Mouse (Mus musculus): ENCODE measurements around the gene Ctnnal1. TPM values are rescaled to one million over a fixed set of nuclear protein-coding genes. Genes with fewer than 3 reads are reported as not detected.

The Ctnnal1 gene
- 12.7 and 14.5 TPM in 2 replicates for polyA plus RNA-seq (2015; fragmentation: Nextera tagmentation; extraction: Ambion mirVana)

GRCm38 (mm10) chr4:56865003-56865511 lies at the start of gene Ctnnal1:
TSS of gene Ctnnal1 (minus strand) at chr4:56865188.
- Histone ChIP-seq H3K4me2 (ENCODE audit: low read length) (peak within 1 kb of the TSS; percentile 87), H3K27me3 (ENCODE audit: control insufficient read depth, insufficient read depth, low read depth, low read length) (no peaks in the 10 kb centered on the region), H3K36me3 (ENCODE audit: control insufficient read depth, insufficient read depth, low read length) (no peaks in the 10 kb centered on the region), H3K4me1 (ENCODE audit: control insufficient read depth, insufficient read depth, low read length) (peaks cover 17% of the 10 kb centered on the region), H3K4me3 (ENCODE audit: low read depth, low read length) (peak within 1 kb of the TSS; percentile 89), H3K27ac (ENCODE audit: low read length) (peak within 1 kb of the TSS; percentile 84), H3K9me3 (replicated peaks; ENCODE audit: control insufficient read depth, low read length, poor library complexity, severe bottlenecking) (no peaks in the 10 kb centered on the region), H3K9ac (ENCODE audit: low read depth, low read length) (peak within 1 kb of the TSS; percentile 95)
- WGBS = under 1% methylated on average over 40 of the region's 45 CpGs
- ATAC-seq = peak; percentile 96

DNA sequence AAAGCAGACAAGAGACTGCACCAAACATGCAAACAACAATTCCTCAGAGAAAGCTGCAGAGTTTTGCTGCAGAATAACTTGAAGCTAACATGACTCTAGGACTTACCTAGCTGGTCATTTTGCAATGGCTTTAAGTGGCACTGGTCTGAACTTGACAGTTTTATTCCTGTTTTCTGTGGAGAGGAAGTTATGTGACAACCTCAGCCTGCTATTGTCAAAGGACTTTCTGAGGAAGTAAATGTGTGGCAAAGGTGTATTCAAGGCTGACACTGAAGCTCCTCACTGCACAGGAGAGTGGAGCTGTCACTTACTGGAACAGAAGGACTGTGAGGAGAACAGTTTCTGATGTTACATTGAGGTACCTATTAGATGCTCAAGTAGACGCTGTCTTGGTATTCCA lies 49.8 kb upstream of the Ctnnal1 start:
- Histone ChIP-seq H3K4me1 (ENCODE audit: control insufficient read depth, insufficient read depth, low read length) (no peaks in the 10 kb centered on the region), H3K9me3 (replicated peaks; ENCODE audit: control insufficient read depth, low read length, poor library complexity, severe bottlenecking) (no peaks in the 10 kb centered on the region), H3K27me3 (ENCODE audit: control insufficient read depth, insufficient read depth, low read depth, low read length) (no peaks in the 10 kb centered on the region), H3K4me3 (ENCODE audit: low read depth, low read length) (no peak overlapping the region), H3K4me2 (ENCODE audit: low read length) (no peak overlapping the region), H3K27ac (ENCODE audit: low read length) (no peak overlapping the region), H3K9ac (ENCODE audit: low read depth, low read length) (no peak overlapping the region), H3K36me3 (ENCODE audit: control insufficient read depth, insufficient read depth, low read length) (peaks cover 25% of the 10 kb centered on the region)
- 86% methylated on average over 1 of the region's 1 CpGs for WGBS
- no peak for ATAC-seq

DNA sequence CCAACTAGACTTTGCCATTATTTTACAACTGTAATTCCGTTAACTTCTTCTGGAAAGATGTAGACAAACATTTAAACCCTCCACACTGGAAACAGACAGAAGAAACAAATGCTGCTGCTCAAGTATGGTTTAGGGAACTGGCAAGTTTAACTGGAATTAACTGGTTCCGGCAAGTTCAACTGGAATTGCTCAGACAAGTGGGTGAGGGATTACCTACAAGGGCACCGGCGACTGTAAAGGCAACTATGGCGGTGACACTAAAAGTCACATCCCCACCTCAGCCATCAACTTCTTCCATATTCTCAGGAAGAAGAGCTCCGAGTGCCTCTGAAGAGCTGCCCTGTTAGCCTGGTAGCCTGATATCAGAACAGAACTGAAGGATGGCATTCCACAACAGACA lies 49.4 kb upstream of the Ctnnal1 start:
- H3K27me3 ChIP-seq (ENCODE audit: control insufficient read depth, insufficient read depth, low read depth, low read length) = no peaks in the 10 kb centered on the region
- 94% methylated on average over 6 of the region's 6 CpGs for WGBS
- H3K4me2 ChIP-seq (ENCODE audit: low read length) = no peak overlapping the region
- no peak for ATAC-seq
- H3K27ac ChIP-seq (ENCODE audit: low read length) = no peak overlapping the region
- H3K9me3 ChIP-seq (replicated peaks; ENCODE audit: control insufficient read depth, low read length, poor library complexity, severe bottlenecking) = no peaks in the 10 kb centered on the region
- no peak overlapping the region for H3K9ac ChIP-seq (ENCODE audit: low read depth, low read length)
- H3K4me3 ChIP-seq (ENCODE audit: low read depth, low read length) = no peak overlapping the region
- peaks cover 25% of the 10 kb centered on the region for H3K36me3 ChIP-seq (ENCODE audit: control insufficient read depth, insufficient read depth, low read length)
- no peaks in the 10 kb centered on the region for H3K4me1 ChIP-seq (ENCODE audit: control insufficient read depth, insufficient read depth, low read length)

- Histone ChIP-seq H3K27ac (ENCODE audit: low read length) (no peak overlapping the region), H3K27me3 (ENCODE audit: control insufficient read depth, insufficient read depth, low read depth, low read length) (no peaks in the 10 kb centered on the region), H3K9me3 (replicated peaks; ENCODE audit: control insufficient read depth, low read length, poor library complexity, severe bottlenecking) (no peaks in the 10 kb centered on the region), H3K4me2 (ENCODE audit: low read length) (no peak overlapping the region), H3K36me3 (ENCODE audit: control insufficient read depth, insufficient read depth, low read length) (peaks cover 25% of the 10 kb centered on the region), H3K4me3 (ENCODE audit: low read depth, low read length) (no peak overlapping the region), H3K4me1 (ENCODE audit: control insufficient read depth, insufficient read depth, low read length) (no peaks in the 10 kb centered on the region), H3K9ac (ENCODE audit: low read depth, low read length) (no peak overlapping the region)
- no peak for ATAC-seq
- 80% methylated on average over 7 of the region's 7 CpGs for WGBS
These were observed 47.5 kb upstream of the Ctnnal1 start for GRCm38 (mm10) chr4:56912382-56913001.

DNA sequence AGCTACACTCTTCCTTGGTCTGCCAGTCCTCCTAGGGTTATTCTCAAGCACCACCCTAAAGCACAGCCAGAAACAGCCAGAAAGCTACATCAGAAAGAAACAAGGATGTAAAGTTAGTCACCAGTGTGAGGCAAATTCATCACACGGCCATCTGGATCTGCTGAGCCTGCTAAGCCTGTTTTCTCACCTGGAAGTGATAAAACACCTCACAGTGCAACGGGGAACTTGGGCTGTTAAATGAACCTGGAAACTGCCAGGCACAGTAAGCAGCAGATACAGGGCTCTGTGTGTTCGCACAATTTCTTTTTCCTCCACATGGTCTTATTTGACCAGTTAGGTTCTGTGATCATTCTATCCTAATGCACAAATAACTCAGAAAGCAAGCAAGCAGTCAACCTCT lies 44.6 kb upstream of the Ctnnal1 start:
- 91% methylated on average over 3 of the region's 3 CpGs for WGBS
- peaks cover 12% of the 10 kb centered on the region for H3K36me3 ChIP-seq (ENCODE audit: control insufficient read depth, insufficient read depth, low read length)
- ATAC-seq = no peak

DNA sequence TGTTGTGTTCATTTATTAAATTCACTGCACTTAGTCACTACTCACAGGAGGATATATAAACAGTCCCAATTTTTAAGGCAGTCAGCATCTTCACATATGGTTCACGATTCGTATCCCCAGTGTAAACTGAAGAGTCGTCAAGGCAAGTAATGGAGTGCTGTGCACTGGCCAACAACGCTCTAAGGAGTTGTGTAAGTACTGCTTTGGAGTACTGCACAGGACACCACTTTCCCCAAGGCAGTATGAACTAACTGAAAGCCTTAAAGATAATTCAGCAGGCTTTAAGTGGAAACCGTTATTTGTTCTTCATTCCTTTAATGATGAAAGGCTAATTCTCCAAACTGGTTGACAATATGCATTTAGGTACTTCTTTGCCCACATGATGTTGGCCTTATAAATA lies 42.7 kb upstream of the Ctnnal1 start:
- ATAC-seq = no peak
- Histone ChIP-seq H3K4me3 (ENCODE audit: low read depth, low read length) (no peak overlapping the region), H3K9me3 (replicated peaks; ENCODE audit: control insufficient read depth, low read length, poor library complexity, severe bottlenecking) (no peaks in the 10 kb centered on the region), H3K27me3 (ENCODE audit: control insufficient read depth, insufficient read depth, low read depth, low read length) (no peaks in the 10 kb centered on the region), H3K4me1 (ENCODE audit: control insufficient read depth, insufficient read depth, low read length) (no peaks in the 10 kb centered on the region), H3K4me2 (ENCODE audit: low read length) (no peak overlapping the region), H3K9ac (ENCODE audit: low read depth, low read length) (no peak overlapping the region), H3K27ac (ENCODE audit: low read length) (no peak overlapping the region), H3K36me3 (ENCODE audit: control insufficient read depth, insufficient read depth, low read length) (peaks cover 16% of the 10 kb centered on the region)
- 95% methylated on average over 5 of the region's 5 CpGs for WGBS

More for the DNA sequence above, 44.6 kb upstream of the Ctnnal1 start:
- Histone ChIP-seq H3K27ac (ENCODE audit: low read length) (no peak overlapping the region), H3K9me3 (replicated peaks; ENCODE audit: control insufficient read depth, low read length, poor library complexity, severe bottlenecking) (no peaks in the 10 kb centered on the region), H3K27me3 (ENCODE audit: control insufficient read depth, insufficient read depth, low read depth, low read length) (no peaks in the 10 kb centered on the region), H3K9ac (ENCODE audit: low read depth, low read length) (no peak overlapping the region), H3K4me2 (ENCODE audit: low read length) (no peak overlapping the region), H3K4me1 (ENCODE audit: control insufficient read depth, insufficient read depth, low read length) (no peaks in the 10 kb centered on the region), H3K4me3 (ENCODE audit: low read depth, low read length) (no peak overlapping the region)

DNA sequence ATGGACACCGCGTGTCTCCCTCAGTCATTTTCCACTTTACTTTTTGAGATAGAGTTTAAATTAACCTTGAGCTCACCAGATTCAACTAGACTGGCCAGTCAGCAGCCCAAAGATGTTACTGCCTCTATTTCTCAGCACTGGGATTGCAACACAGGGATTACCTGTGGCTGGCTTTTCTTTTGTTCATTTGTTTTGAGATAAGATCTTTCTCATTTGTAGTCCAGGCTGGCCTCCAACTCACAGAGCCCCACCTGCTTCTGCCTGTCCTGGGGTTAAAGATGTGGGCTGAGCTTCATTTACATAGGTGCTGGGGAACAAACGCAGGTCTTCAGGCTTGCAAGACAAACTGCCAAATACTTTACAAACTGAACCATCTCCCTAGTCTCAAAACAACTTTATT lies 41.9 kb upstream of the Ctnnal1 start:
- Histone ChIP-seq H3K36me3 (ENCODE audit: control insufficient read depth, insufficient read depth, low read length) (peaks cover 21% of the 10 kb centered on the region), H3K4me1 (ENCODE audit: control insufficient read depth, insufficient read depth, low read length) (no peaks in the 10 kb centered on the region), H3K9me3 (replicated peaks; ENCODE audit: control insufficient read depth, low read length, poor library complexity, severe bottlenecking) (no peaks in the 10 kb centered on the region), H3K4me2 (ENCODE audit: low read length) (no peak overlapping the region), H3K27ac (ENCODE audit: low read length) (no peak overlapping the region), H3K4me3 (ENCODE audit: low read depth, low read length) (no peak overlapping the region), H3K27me3 (ENCODE audit: control insufficient read depth, insufficient read depth, low read depth, low read length) (no peaks in the 10 kb centered on the region), H3K9ac (ENCODE audit: low read depth, low read length) (no peak overlapping the region)
- ATAC-seq = no peak
- WGBS = 94% methylated on average over 3 of the region's 3 CpGs

DNA sequence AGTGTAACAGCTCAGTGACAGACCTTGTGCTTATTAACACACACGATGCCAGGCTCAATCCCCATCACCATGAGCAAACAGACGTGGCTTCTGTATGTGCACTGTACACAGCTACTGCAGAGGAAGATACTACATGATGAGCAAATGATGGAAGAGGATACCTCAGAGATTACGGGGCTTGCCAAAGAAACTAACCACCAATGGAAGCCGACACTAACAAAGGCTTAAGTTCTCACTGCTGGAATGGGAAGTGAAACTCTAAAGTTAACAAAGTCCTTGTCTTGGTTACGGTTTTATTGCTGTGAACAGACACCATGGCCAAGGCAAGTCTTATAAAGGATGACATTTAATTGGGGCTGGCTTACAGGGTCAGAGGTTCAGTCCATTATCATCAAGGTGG lies 40.5 kb upstream of the Ctnnal1 start:
- Histone ChIP-seq H3K4me1 (ENCODE audit: control insufficient read depth, insufficient read depth, low read length) (no peaks in the 10 kb centered on the region), H3K36me3 (ENCODE audit: control insufficient read depth, insufficient read depth, low read length) (peaks cover 17% of the 10 kb centered on the region), H3K27ac (ENCODE audit: low read length) (no peak overlapping the region), H3K9ac (ENCODE audit: low read depth, low read length) (no peak overlapping the region), H3K4me3 (ENCODE audit: low read depth, low read length) (no peak overlapping the region), H3K4me2 (ENCODE audit: low read length) (no peak overlapping the region), H3K27me3 (ENCODE audit: control insufficient read depth, insufficient read depth, low read depth, low read length) (no peaks in the 10 kb centered on the region), H3K9me3 (replicated peaks; ENCODE audit: control insufficient read depth, low read length, poor library complexity, severe bottlenecking) (no peaks in the 10 kb centered on the region)
- 93% methylated on average over 5 of the region's 5 CpGs for WGBS
- no peak for ATAC-seq

DNA sequence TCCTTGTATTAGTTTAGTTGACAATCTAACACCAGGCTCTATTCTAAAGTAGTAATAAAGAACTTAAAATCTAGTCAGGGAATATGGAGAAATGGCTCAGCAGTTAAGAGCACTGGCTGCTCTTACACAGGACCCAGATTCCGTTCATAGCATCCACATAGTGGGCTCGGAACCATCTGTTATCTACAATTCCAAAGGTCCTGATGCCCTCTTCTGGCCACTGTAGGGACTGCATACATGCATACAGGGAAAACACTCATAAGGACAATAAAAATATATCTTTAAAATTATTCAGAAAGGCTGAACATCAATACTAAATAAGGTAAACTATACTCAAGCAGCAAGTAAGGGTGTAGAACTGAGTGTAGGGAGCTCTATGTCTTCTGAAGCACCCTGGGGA lies 36.7 kb upstream of the Ctnnal1 start:
- 99% methylated on average over 2 of the region's 2 CpGs for WGBS
- no peak for ATAC-seq
- Histone ChIP-seq H3K27ac (ENCODE audit: low read length) (no peak overlapping the region), H3K9ac (ENCODE audit: low read depth, low read length) (no peak overlapping the region), H3K4me2 (ENCODE audit: low read length) (no peak overlapping the region), H3K36me3 (ENCODE audit: control insufficient read depth, insufficient read depth, low read length) (peaks cover 17% of the 10 kb centered on the region), H3K9me3 (replicated peaks; ENCODE audit: control insufficient read depth, low read length, poor library complexity, severe bottlenecking) (no peaks in the 10 kb centered on the region), H3K27me3 (ENCODE audit: control insufficient read depth, insufficient read depth, low read depth, low read length) (no peaks in the 10 kb centered on the region), H3K4me1 (ENCODE audit: control insufficient read depth, insufficient read depth, low read length) (no peaks in the 10 kb centered on the region), H3K4me3 (ENCODE audit: low read depth, low read length) (no peak overlapping the region)

All from midbrain, embryonic 16.5 days (tissue).